Mouse (Mus musculus) heart, adult 2 months (tissue): ENCODE measurements around the gene 1700017N19Rik.

Experiments
- EP300 ChIP-seq: fragments of 200-500 bp; IDR thresholded peaks from 2 replicates; pipeline ENCODE4 v1.6.1; 2011; ENCODE audit warnings: low read depth, low read length, control low read depth; ENCODE audit not compliant: insufficient read depth
- POLR2A ChIP-seq: fragments of 200-500 bp; IDR thresholded peaks from 2 replicates; pipeline ENCODE4 v1.6.1; 2011; ENCODE audit warnings: mild to moderate bottlenecking, low read depth, low read length, control low read depth; ENCODE audit not compliant: insufficient read depth

GRCm38 (mm10) chr10:100590323-100590722 lies at the start of gene 1700017N19Rik, which contains the start of gene 4930430F08Rik:
- TF ChIP-seq EP300 (no peak), POLR2A (no peak)
